Mouse (Mus musculus) left cerebral cortex, postnatal 4 days (tissue): ENCODE data around the gene Tas2r140. TPM values are rescaled to one million over a fixed set of nuclear protein-coding genes. Genes with fewer than 3 reads are reported as not detected.

ENCODE experiments used
- DNase-seq: peaks from one replicate; pipeline ENCODE4 v3.0.0-alpha.2; 2022
- intact Hi-C: fragments of 180-260 bp; cut with DNase I; formaldehyde crosslinking; loops from one replicate; pipeline ENCODE4 v1.15.1; 2025
- total RNA-seq, 2 experiments: library from RNA; stranded (reverse); gene quantifications; 2 replicates each; pipeline ENCODE4 v1.2.3; 2021

The Tas2r140 gene
- total RNA-seq, result not detected

DNA sequence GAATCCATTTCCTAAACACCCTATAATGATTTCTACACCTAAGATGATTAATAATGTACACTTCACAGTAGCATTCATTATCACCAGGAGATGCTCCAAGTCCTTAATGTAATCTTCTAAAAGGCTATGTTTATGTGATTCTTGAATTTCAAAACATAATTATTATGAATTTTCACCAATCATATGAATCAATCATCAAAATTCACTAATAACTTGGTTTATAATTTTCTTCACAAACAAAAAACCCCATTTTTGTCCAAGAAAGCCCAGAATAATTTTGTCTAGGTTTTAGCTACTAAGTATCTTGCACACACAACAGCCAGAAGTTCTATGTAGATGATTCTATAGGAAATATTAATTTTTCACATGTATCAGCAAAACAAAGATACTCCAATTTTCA, at the start of gene Tas2r140:
Gene Tas2r140 (minus strand): TSS at position 101 of the 400 bp plus-strand sequence.
- intact Hi-C loops, result no loop called here
- DNase-seq, result no peak

DNA sequence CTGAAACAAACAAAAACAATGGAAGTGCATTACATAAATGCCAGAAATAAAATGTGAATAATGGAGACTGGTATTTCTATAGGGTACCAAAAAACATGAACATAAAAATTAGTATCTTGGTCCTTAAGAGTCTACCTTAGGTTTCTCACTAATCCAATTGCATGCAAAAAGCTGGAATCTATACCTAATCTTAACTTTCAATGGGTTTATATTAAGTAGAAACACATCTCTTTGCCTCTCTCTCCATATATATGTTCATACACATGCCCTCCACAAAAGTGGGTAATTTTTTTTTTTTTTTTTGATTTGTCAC, 48.9 kb upstream of the Tas2r140 start, which contains the start of gene Smim10l1:
Gene Smim10l1 (plus strand): TSS at position 301 of the 313 bp plus-strand sequence.
- intact Hi-C loops, result no loop called here
- no peak for DNase-seq

DNA sequence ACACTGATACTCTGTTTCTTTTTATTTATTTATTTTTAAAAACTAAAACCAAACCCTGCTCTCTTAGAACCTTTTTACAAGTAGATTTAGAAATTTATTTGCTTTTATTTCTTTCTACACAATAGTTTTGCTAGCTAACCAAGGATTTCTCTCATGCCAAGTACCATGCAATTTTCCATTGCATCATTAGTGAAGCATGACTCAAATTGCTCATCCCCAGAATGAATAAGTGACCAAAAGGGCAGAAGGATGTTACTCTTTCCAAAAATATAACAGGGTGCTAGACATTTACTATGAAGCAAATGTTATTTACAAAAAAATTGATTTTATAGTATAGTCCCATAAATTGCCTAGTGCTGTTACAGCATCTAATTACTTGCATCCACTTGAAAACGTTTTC, 46.8 kb upstream of the Tas2r140 start:
- intact Hi-C loops, result no loop called here
- DNase-seq, result no peak

DNA sequence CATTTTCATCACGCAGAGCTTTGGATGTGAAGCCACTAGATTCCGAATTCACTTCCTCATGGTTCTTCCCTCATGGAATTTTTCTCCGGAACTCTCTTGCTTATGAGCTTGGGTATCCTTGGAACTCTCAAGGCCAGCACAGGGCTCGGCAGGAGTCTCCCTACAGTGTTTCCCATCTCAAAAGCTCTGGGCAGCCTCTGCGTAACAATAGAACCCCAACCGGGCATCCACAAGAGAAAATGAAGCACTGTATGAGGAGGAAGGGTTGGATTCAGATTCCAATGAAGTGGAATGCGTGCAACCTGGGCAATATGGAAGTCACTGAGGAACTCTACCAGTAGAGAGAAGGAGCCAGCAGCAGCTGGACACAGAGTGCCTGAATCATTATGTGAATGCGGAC, 36.6 kb upstream of the Tas2r140 start:
- intact Hi-C loops, result no loop called here
- no peak for DNase-seq

DNA sequence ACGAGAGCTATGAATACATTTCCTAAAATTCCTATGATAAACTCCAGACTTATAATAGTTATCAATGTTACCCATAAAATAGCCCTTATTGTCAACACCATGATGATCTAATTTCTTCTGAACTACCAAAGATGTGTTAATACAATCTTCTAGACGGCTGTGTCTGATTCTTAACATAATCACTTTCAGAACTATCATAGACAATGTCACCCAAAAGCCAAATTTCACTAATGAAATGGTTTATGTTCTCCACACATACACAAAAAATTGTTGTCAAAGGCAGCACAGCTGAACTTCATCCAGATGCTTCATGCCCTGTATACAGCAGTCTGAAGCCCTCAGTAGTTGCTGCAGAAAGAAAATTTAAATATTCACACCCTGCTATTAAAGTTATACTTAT, 18.6 kb downstream of the Tas2r140 start, which contains the start of gene Tas2r103:
Gene Tas2r103 (minus strand): TSS at position 101 of the 400 bp plus-strand sequence.
- no peak for DNase-seq
- intact Hi-C loops, result no loop called here

Other genes starting within 250 kb of the Tas2r140 start
- gene Tas2r123, start 208.7 kb downstream of the Tas2r140 start, total RNA-seq, result not detected
- not detected for gene Tas2r116, start 200.4 kb downstream of the Tas2r140 start, total RNA-seq
- gene Tas2r110, start 187.8 kb downstream of the Tas2r140 start, total RNA-seq, result not detected
- not detected for gene Tas2r113, start 162.8 kb downstream of the Tas2r140 start, total RNA-seq
- not detected for gene Tas2r125, start 146.2 kb downstream of the Tas2r140 start, total RNA-seq
- gene Tas2r129, start 104.7 kb downstream of the Tas2r140 start, total RNA-seq, result not detected
- gene Tas2r131, start 97.9 kb downstream of the Tas2r140 start, total RNA-seq, result not detected
- gene Tas2r109, start 74.9 kb downstream of the Tas2r140 start, total RNA-seq, result not detected
- gene Tas2r103, start 18.7 kb downstream of the Tas2r140 start, total RNA-seq, result not detected
- gene Smim10l1, start 49.1 kb upstream of the Tas2r140 start, total RNA-seq, result 10 to 100 TPM; 52.3 to 53.3 TPM
- not detected for gene 5530400C23Rik, start 236.4 kb upstream of the Tas2r140 start, total RNA-seq